Mouse (Mus musculus): ENCODE data around the gene Vmn1r214. TPM values are rescaled to one million over a fixed set of nuclear protein-coding genes. Genes with fewer than 3 reads are reported as not detected.

The Vmn1r214 gene
- polyA plus RNA-seq (2012; rRNA removed) = not detected in 2 replicates

DNA sequence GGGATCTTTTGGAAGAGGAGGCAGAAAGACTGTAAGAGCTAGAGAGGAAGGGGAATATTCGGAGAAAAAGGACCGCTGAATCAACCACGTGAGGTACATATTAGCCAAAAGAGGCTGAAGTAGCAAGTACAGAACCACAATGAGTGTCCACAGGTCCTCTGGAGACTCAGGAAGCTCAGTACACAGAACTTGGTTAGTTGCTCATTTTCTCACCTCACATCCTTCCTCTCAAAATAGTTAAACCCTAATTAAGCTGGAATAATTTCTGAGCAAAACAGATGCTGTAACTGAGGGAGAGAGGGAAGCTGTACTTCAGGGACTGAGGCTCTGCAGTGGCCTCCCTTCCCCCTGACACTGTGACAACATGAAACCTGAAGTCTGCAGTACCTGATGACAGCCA is at the start of gene Vmn1r214:
TSS of gene Vmn1r214 (plus strand) at position 301 of the 400 bp plus-strand sequence.

DNA sequence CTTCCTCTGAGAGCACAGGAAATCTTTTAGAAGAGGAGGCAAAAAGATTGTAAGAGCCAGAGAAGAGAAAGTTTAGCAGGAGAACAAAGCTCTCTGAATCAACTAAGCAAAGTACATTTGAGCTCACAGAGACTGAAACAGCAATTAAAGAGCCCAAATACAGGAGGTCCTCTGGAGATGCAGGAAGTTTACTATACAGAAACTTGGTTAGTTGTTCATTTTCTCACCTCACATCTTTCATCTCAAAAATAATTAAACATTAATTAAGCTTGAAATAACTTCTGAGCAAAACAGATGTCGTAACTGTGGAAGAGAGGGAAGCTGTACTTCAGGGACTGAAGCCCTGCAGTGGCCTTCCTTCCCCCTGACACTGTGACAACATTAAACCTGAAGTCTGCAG is 22.9 kb upstream of the Vmn1r214 start, which contains the start of gene Vmn1r213:
TSS of gene Vmn1r213 (plus strand) at position 301 of the 400 bp plus-strand sequence.

DNA sequence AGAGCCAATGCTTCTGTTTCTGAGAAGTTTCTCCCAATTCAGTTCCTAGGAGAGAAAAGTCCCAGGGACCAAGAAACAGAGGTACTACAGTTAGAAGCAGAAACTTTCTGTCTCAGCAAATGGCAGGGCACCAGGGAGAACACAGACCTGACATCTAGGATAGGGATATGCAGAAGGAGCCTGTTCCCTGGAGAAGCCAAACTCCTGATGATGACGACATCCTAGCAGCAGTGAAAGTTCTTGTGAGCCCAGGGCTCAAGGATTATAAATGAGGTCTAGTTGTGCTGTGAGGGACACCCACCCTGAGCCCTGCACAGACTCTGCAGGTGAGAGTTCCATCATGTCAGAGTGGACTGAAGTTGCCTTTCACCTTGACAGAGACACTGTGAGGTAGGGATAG is 37.5 kb downstream of the Vmn1r214 start, which contains the start of gene Vmn1r215:
TSS of gene Vmn1r215 (plus strand) at position 301 of the 400 bp plus-strand sequence.

Other genes starting within 250 kb of the Vmn1r214 start
- gene Vmn1r209, start 220.7 kb upstream of the Vmn1r214 start, polyA plus RNA-seq (2012; rRNA removed) = not detected in 2 replicates
- not detected in 2 replicates for gene Vmn1r210, start 199.1 kb upstream of the Vmn1r214 start, polyA plus RNA-seq (2012; rRNA removed)
- gene Vmn1r211, start 172.9 kb upstream of the Vmn1r214 start, polyA plus RNA-seq (2012; rRNA removed) = not detected in 2 replicates
- not detected in 2 replicates for gene Vmn1r212, start 146.2 kb upstream of the Vmn1r214 start, polyA plus RNA-seq (2012; rRNA removed)
- not detected in 2 replicates for gene Vmn1r213, start 22.8 kb upstream of the Vmn1r214 start, polyA plus RNA-seq (2012; rRNA removed)
- gene Vmn1r215, start 37.6 kb downstream of the Vmn1r214 start, polyA plus RNA-seq (2012; rRNA removed) = not detected in 2 replicates
- gene Vmn1r217, start 87.8 kb downstream of the Vmn1r214 start, polyA plus RNA-seq (2012; rRNA removed) = not detected in 2 replicates
- not detected in 2 replicates for gene Vmn1r218, start 102.7 kb downstream of the Vmn1r214 start, polyA plus RNA-seq (2012; rRNA removed)
- gene Vmn1r219, start 128.9 kb downstream of the Vmn1r214 start, polyA plus RNA-seq (2012; rRNA removed) = not detected in 2 replicates
- not detected in 2 replicates for gene Vmn1r220, start 157.6 kb downstream of the Vmn1r214 start, polyA plus RNA-seq (2012; rRNA removed)
- gene Vmn1r221, start 183.7 kb downstream of the Vmn1r214 start, polyA plus RNA-seq (2012; rRNA removed) = not detected in 2 replicates
- gene Vmn1r222, start 205.5 kb downstream of the Vmn1r214 start, polyA plus RNA-seq (2012; rRNA removed) = not detected in 2 replicates
- not detected in 2 replicates for gene Vmn1r223, start 216.7 kb downstream of the Vmn1r214 start, polyA plus RNA-seq (2012; rRNA removed)

Measured in liver, embryonic 18 days (tissue).